ENCODE assay signal across 8 mouse cellular contexts in genomic region chr5:24840975-24841431, GRCm38 (mm10). TPM values are rescaled to one million over a fixed set of nuclear protein-coding genes. Genes with fewer than 3 reads are reported as not detected.
DNase-seq lines count a peak whose midpoint lies in the region; ATAC-seq and TF ChIP-seq lines count a peak whose summit lies in the region.

No protein-coding gene starts in this region.

- H3K4me2 ChIP-seq in liver, postnatal 0 days (ENCODE audit: low read depth, low read length), result peak overlapping the region; percentile 91

- H3K27ac ChIP-seq in layer of hippocampus, adult 2 months, result peak overlapping the region; percentile 100
- no peak overlapping the region for H3K27ac ChIP-seq in cortical plate, adult 2 months (ENCODE audit: insufficient read depth, low read length)
- peak overlapping the region; percentile 100 for H3K27ac ChIP-seq in liver, postnatal 0 days (ENCODE audit: low read depth)

- H3K36me3 ChIP-seq in liver, postnatal 0 days (replicated peaks; ENCODE audit: insufficient read depth, low read length), result no peaks in the 10 kb centered on the region

- WGBS in liver, postnatal 0 days (ENCODE audit: insufficient replicate concordance), result 7% methylated on average over 11 of the region's 11 CpGs

- no peak for TF ChIP-seq EP300 in liver, postnatal 0 days (IDR thresholded peaks at IDR 0.05; ENCODE audit: low read depth)

- H3K4me1 ChIP-seq in cortical plate, adult 2 months (ENCODE audit: control insufficient read depth, insufficient read depth, low read length), result peaks cover 3% of the 10 kb centered on the region; the same call in 1 of the 2 replicates
- peaks cover 36% of the 10 kb centered on the region for H3K4me1 ChIP-seq in liver, postnatal 0 days (ENCODE audit: insufficient read depth)

- H3K4me3 ChIP-seq in layer of hippocampus, adult 2 months, result peak overlapping the region; percentile 76
- peak overlapping the region; percentile 70 for H3K4me3 ChIP-seq in cortical plate, adult 2 months (ENCODE audit: insufficient read depth, low read length)
- H3K4me3 ChIP-seq in liver, postnatal 0 days (ENCODE audit: low read depth, low read length), result peak overlapping the region; percentile 92

- TF ChIP-seq CTCF in layer of hippocampus, adult 2 months (conservative IDR thresholded peaks at IDR 0.05), result no peak
- TF ChIP-seq CTCF in cortical plate, adult 2 months (IDR thresholded peaks at IDR 0.05; ENCODE audit: extremely low read depth, insufficient read depth, low read length), result no peak
- TF ChIP-seq CTCF in liver, postnatal 0 days (IDR thresholded peaks at IDR 0.05; ENCODE audit: low read depth), result no peak

- H3K9me3 ChIP-seq in liver, postnatal 0 days (ENCODE audit: low read length), result no peaks in the 10 kb centered on the region

- H3K27me3 ChIP-seq in liver, postnatal 0 days (ENCODE audit: insufficient read depth, low read length), result no peaks in the 10 kb centered on the region

- ATAC-seq in liver, postnatal 0 days, result no peak

- no peak for DNase-seq in layer of hippocampus, adult 2 months (ENCODE audit: low spot score in 2 of 2)
- DNase-seq in layer of hippocampus, postnatal 10 days (ENCODE audit: low spot score in 2 of 2), result no peak
- DNase-seq in induced T-regulatory cell, adult 2 months (ENCODE audit: low read depth), result peak; percentile 49
- DNase-seq in liver, postnatal 0 days, result peak; percentile 23
- DNase-seq in left cerebral cortex, adult 11 months (ENCODE audit: low spot score), result no peak
- no peak for DNase-seq in urinary bladder, adult 18-20 months (ENCODE audit: low spot score in 2 of 2)
- no peak for DNase-seq in left cerebral cortex, adult 9 months (ENCODE audit: low spot score in 2 of 2)

- TF ChIP-seq POLR2A in cortical plate, adult 2 months (IDR thresholded peaks at IDR 0.05; ENCODE audit: extremely low read depth, insufficient read depth, low read length), result no peak

- H3K9ac ChIP-seq in liver, postnatal 0 days (replicated peaks), result peak overlapping the region; percentile 97

RNA-seq across cellular contexts. Expression of gene Rheb, which starts 1.4 kb away (rescaled TPM):
- 100 to 1,000 TPM; 106 to 115 TPM for total RNA-seq in layer of hippocampus, adult 2 months (2021)
- 100 to 1,000 TPM; 120 to 122 TPM for total RNA-seq in layer of hippocampus, postnatal 10 days (2021)
- polyA plus RNA-seq in cortical plate, adult 2 months (2012; rRNA removed), result 103 and 104 TPM in 2 replicates
- 79.6 and 80.0 TPM in 2 replicates for polyA plus RNA-seq in liver, postnatal 0 days (2015; fragmentation: Nextera tagmentation; extraction: Ambion mirVana)

Comparison
In these comparisons a context has a peak if more than half of its experiments do, and no peak if none do; other contexts are left out.
1. DNase-seq: peak in induced T-regulatory cell, adult 2 months (single experiment) and liver, postnatal 0 days (single experiment); none in layer of hippocampus, adult 2 months (0 of 2), layer of hippocampus, postnatal 10 days (0 of 2), left cerebral cortex, adult 11 months (single experiment), urinary bladder, adult 18-20 months (0 of 2) and left cerebral cortex, adult 9 months (0 of 2).
2. Peak in every context shown above with its lines, with median percentiles within 50 percentile points of each other: H3K4me3 ChIP-seq.